Mouse (Mus musculus): ENCODE results near the gene Gm49322. TPM values are rescaled to one million over a fixed set of nuclear protein-coding genes. Genes with fewer than 3 reads are reported as not detected.
"Not testable (repeated sequence)": the region's sequence is repeated elsewhere in the genome, so short reads cannot be mapped to it uniquely, and the experiment has no call there.

Gm49322 gene
- total RNA-seq (2021): 1 to 10 TPM; 2.6 to 2.8 TPM
- long read RNA-seq, experiment 1, full-length matches to known transcripts: 1 of 1 reads
- long read RNA-seq, experiment 1, partial matches to known transcripts: 0 of 1 reads
- long read RNA-seq, experiment 1, other reads (novel, unspliced or antisense): 0 of 1 reads
- long read RNA-seq, experiment 2, full-length matches to known transcripts: 2 of 6 reads
- long read RNA-seq, experiment 2, partial matches to known transcripts: 0 of 6 reads
- long read RNA-seq, experiment 2, other reads (novel, unspliced or antisense): 4 of 6 reads

- DNase-seq (ENCODE audit: low spot score in 2 of 2); intact Hi-C loops (cut with DNase I): not testable (repeated sequence)
Observed at GRCm38 (mm10) chr10:80605721-80606120, at the start of gene Gm49322. TSS of gene Gm49322 (plus strand) at chr10:80606021.

- DNase-seq (ENCODE audit: low spot score in 2 of 2): peak; percentile 75
- intact Hi-C loops (cut with DNase I): no loop called here
Observed at GRCm38 (mm10) chr10:80557346-80557965, 48.4 kb upstream of the Gm49322 start.

- intact Hi-C loops (cut with DNase I): no loop called here
- no peak for DNase-seq (ENCODE audit: low spot score in 2 of 2)
Observed at GRCm38 (mm10) chr10:80559431-80559830, 46.4 kb upstream of the Gm49322 start.

- DNase-seq (ENCODE audit: low spot score in 2 of 2): no peak
- intact Hi-C loops (cut with DNase I): no loop called here
Observed at GRCm38 (mm10) chr10:80560621-80561020, 45.2 kb upstream of the Gm49322 start.

- intact Hi-C loops (cut with DNase I): no loop called here
- DNase-seq (ENCODE audit: low spot score in 2 of 2): peak; percentile 94 to 96
Observed at GRCm38 (mm10) chr10:80561116-80561944, 44.5 kb upstream of the Gm49322 start, which contains the start of gene Rexo1. TSS of gene Rexo1 (minus strand) at chr10:80561560.

GRCm38 (mm10) chr10:80566375-80567092 is 39.3 kb upstream of the Gm49322 start:
- intact Hi-C loops (cut with DNase I): no loop called here
- peak; percentile 92 to 94 for DNase-seq (ENCODE audit: low spot score in 2 of 2)

GRCm38 (mm10) chr10:80568876-80569275 is 36.9 kb upstream of the Gm49322 start:
- intact Hi-C loops (cut with DNase I): no loop called here
- DNase-seq (ENCODE audit: low spot score in 2 of 2): no peak

GRCm38 (mm10) chr10:80569664-80570066 is 36.2 kb upstream of the Gm49322 start:
- intact Hi-C loops (cut with DNase I): no loop called here
- DNase-seq (ENCODE audit: low spot score in 2 of 2): no peak

GRCm38 (mm10) chr10:80570419-80570818 is 35.4 kb upstream of the Gm49322 start:
- intact Hi-C loops (cut with DNase I): no loop called here
- DNase-seq (ENCODE audit: low spot score in 2 of 2): no peak

- no peak for DNase-seq (ENCODE audit: low spot score in 2 of 2)
- intact Hi-C loops (cut with DNase I): no loop called here
Observed at GRCm38 (mm10) chr10:80570871-80571836, 34.7 kb upstream of the Gm49322 start.

GRCm38 (mm10) chr10:80572477-80572876 is 33.3 kb upstream of the Gm49322 start:
- no peak for DNase-seq (ENCODE audit: low spot score in 2 of 2)
- intact Hi-C loops (cut with DNase I): no loop called here

GRCm38 (mm10) chr10:80573944-80574343 is 31.9 kb upstream of the Gm49322 start:
- peak; percentile 58 to 80 for DNase-seq (ENCODE audit: low spot score in 2 of 2)
- intact Hi-C loops (cut with DNase I): no loop called here

- no peak for DNase-seq (ENCODE audit: low spot score in 2 of 2)
- intact Hi-C loops (cut with DNase I): loop anchor here (5.0 kb wide), 2 partner anchors 47 to 107 kb away; partner anchors contain the start of gene Csnk1g2
Observed at GRCm38 (mm10) chr10:80574896-80575295, 30.9 kb upstream of the Gm49322 start.

GRCm38 (mm10) chr10:80575925-80576324 is 29.9 kb upstream of the Gm49322 start:
- DNase-seq (ENCODE audit: low spot score in 2 of 2): no peak

GRCm38 (mm10) chr10:80576351-80577194 is 29.2 kb upstream of the Gm49322 start:
- intact Hi-C loops (cut with DNase I): loop anchor here (5.0 kb wide), 2 partner anchors 46 to 106 kb away; partner anchors contain the start of gene Csnk1g2
- DNase-seq (ENCODE audit: low spot score in 2 of 2): peak in 1 of 2 experiments; percentile 49

More at GRCm38 (mm10) chr10:80575925-80576324, 29.9 kb upstream of the Gm49322 start:
- intact Hi-C loops (cut with DNase I): loop anchor here (5.0 kb wide), 2 partner anchors 46 to 106 kb away; partner anchors contain the start of gene Csnk1g2

GRCm38 (mm10) chr10:80577195-80578130 is 28.4 kb upstream of the Gm49322 start, which contains the start of gene Klf16:
TSS of gene Klf16 (minus strand) at chr10:80577321.
- DNase-seq (ENCODE audit: low spot score in 2 of 2): peak; percentile 95
- intact Hi-C loops (cut with DNase I): loop anchor here (5.0 kb wide), 2 partner anchors 45 to 105 kb away; partner anchors contain the start of gene Csnk1g2

All from left cerebral cortex, postnatal 14 days (tissue).